Mouse (Mus musculus) myocyte (in vitro differentiated cells): ENCODE data around the gene Ackr1.

Experiments
- CEBPB ChIP-seq: IDR thresholded peaks from 2 replicates; pipeline ENCODE4 v1.6.1; 2011; ENCODE audit warnings: mild to moderate bottlenecking, moderate library complexity; ENCODE audit not compliant: poor library complexity, insufficient read depth, severe bottlenecking
- POLR2A ChIP-seq: IDR thresholded peaks from one replicate; pipeline ENCODE4 v1.6.1; 2011; ENCODE audit warnings: low read depth, mild to moderate bottlenecking, control low read depth, moderate library complexity; ENCODE audit not compliant: insufficient read length
- POLR2AphosphoS2 ChIP-seq: IDR thresholded peaks from one replicate; pipeline ENCODE4 v1.6.1; 2011; ENCODE audit warnings: low read depth, control low read depth; ENCODE audit not compliant: insufficient read length
- REST ChIP-seq: IDR thresholded peaks from one replicate; pipeline ENCODE4 v1.6.1; 2011; ENCODE audit warnings: mild to moderate bottlenecking, control low read depth, moderate library complexity; ENCODE audit not compliant: insufficient read depth, insufficient read length
- TCF12 ChIP-seq: IDR thresholded peaks from one replicate; pipeline ENCODE4 v1.6.1; 2011; ENCODE audit warnings: mild to moderate bottlenecking, control low read depth; ENCODE audit not compliant: poor library complexity, insufficient read depth, severe bottlenecking
- USF1 ChIP-seq: IDR thresholded peaks from one replicate; pipeline ENCODE4 v1.6.1; 2011; ENCODE audit warnings: low read depth, mild to moderate bottlenecking, control low read depth, moderate library complexity

DNA sequence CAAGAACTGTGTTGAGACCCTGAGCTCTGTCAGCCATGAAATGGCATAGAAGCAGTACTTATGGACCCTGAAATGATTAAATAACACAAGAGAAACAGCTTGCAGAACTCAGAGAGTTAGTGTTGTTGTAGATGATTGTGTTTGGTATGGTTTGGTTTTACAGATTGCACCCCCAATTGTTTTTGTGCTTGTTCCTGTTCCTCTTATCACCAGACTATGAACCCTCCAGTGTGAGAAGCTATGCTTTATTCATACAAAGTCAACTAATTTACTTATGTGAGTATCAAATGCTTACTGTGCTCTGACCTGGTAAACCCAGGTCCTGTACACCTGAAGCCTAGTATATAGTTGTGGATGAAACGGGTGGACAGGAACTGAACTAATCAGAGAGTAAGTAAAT lies 7.0 kb downstream of the Ackr1 start:
- TF ChIP-seq POLR2A: no peak
- TF ChIP-seq CEBPB: no peak
- TF ChIP-seq USF1: no peak
- no peak for TF ChIP-seq POLR2AphosphoS2
- no peak for TF ChIP-seq TCF12
- no peak for TF ChIP-seq REST
